Mouse (Mus musculus): ENCODE measurements around the gene Tmco4. TPM values are rescaled to one million over a fixed set of nuclear protein-coding genes. Genes with fewer than 3 reads are reported as not detected.

Gene Tmco4
- polyA plus RNA-seq, 1 experiment from 2014 or later = 0.96 TPM

DNA sequence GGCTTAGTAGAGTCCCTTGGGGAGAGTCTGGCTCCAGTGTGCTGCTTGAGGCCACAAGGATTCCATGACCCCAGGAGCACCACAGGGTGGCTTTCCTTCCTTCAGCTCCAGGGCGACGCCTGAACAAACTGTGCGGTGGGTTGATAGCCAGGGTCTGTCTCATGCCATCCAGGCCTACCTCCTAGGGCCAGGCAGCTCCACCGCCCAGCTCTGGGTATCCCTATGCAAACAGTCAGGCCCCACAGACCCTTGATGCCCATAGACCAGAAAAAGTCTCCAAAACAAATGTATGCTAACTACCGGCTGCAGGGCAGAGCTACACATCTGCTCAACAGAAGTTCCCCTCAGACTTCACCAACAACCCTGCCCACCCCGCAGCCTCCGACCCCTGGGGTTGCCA lies 118.4 kb downstream of the Tmco4 start:
- Histone ChIP-seq H3K4me3 (replicated peaks) (no peak overlapping the region), H3K27ac (no peak overlapping the region), H3K4me2 (peak overlapping the region; percentile 89; the same call in 1 of the 2 replicates), H3K9me3 (no peaks in the 10 kb centered on the region), H3K4me1 (peaks cover 28% of the 10 kb centered on the region), H3K27me3 (peaks cover 78% of the 10 kb centered on the region), H3K9ac (no peak overlapping the region), H3K36me3 (replicated peaks) (no peaks in the 10 kb centered on the region)
- ATAC-seq (ENCODE audit: low FRiP score) = no peak
- 49% methylated on average over 7 of the region's 7 CpGs for WGBS

DNA sequence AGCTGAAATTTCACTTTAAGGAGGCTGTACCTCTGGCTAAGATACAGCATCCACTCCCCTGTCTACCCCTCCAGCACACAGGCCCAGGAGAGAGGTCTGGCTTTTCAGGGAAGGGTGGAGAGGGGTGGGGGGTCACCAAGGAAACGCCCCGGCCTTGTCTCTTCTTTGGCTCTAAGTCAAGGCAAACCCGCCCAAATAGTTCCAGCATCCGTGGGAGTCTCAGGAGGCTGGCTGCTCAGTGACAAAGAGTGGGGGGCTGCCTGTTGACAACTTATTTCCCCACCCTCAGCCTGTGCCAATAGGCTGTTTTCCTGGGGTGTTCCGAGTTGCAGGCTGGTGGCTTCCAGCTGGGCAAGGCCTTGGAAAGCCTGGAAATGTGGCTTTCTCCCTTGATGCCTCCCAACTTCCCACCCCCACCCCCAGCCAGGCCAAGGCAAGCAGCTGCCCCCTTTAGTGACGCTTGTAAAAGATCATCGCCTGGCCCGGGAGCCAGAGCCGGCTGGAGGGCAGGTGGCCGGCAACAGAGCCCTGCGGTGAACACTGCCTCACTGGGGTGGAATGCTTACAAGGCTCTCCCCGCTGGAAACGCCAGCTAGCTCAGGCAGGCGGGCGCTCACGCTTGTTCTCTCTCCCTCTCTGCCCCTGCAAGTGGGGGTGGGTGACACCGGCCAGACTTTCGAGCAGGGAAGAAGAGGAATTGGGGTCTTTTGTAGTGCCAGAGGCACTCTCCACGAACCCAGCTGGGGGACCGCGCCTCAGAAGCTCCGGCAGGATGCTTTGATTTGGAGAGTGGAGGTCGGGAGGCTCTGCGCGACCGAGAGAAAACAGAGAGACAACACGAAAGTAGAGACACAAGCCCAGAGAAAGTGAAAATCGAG lies 119.0 kb downstream of the Tmco4 start:
- ATAC-seq (ENCODE audit: low FRiP score) = 0 out of 2 replicates have a peak, but pooled peaks have one; percentile 39
- Histone ChIP-seq H3K36me3 (replicated peaks) (no peaks in the 10 kb centered on the region), H3K4me3 (replicated peaks) (peak overlapping the region; percentile 55), H3K9ac (peak overlapping the region; percentile 55), H3K9me3 (no peaks in the 10 kb centered on the region), H3K4me2 (peak overlapping the region; percentile 89), H3K27me3 (peaks cover 78% of the 10 kb centered on the region), H3K27ac (0 out of 2 replicates have a peak overlapping the region, but pooled peaks have one; percentile 27), H3K4me1 (peaks cover 28% of the 10 kb centered on the region)
- 4% methylated on average over 28 of the region's 28 CpGs for WGBS

DNA sequence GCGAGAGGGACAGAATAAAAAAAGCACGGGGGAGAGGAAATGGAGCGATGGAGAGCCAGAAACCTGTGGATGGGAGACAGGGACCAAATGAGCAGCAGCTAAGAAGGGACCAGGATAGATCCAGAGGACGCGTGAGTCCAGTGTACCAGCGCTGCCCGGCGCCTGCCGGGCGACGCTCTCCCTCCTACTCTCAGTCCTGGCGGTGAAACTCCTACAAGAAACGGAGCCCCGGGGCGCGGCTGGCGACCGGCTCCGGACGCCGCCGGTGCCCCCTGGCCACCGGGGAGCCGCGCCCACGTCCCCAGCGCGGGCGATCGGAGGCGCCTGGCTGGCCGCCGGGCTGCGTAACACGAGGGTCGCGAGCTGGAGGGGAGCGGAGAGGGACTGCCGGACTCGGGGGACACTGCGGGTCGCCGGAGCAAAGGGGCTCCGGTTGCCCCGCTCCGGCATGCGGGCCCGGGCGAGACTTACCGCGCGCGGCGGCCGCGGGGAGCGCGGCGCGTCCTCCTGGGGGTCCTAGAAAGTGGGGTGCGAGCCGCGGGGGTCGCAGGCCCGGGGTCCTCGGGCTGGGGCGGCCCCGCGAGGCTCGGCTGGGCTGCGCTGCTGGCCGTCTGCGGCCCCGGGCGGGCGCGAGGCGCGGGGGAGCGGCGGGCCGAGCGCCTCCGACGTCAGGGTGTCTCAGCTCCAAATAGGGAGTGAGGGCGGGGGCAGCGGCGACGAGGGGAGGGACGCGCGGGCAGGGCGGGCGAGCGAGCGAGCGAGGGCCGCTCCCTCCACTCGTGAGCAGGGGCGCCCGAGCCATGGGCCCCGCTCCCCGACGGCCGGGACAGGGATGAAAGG lies 119.9 kb downstream of the Tmco4 start, which contains the start of gene Nbl1:
Nbl1 (minus strand) TSS at position 638 of the 840 bp plus-strand sequence.
- no peaks in the 10 kb centered on the region for H3K9me3 ChIP-seq
- no peak for ATAC-seq (ENCODE audit: low FRiP score)
- 0 out of 2 replicates have a peak within 1 kb of the TSS, but pooled peaks have one; percentile 27 for H3K27ac ChIP-seq
- no peaks in the 10 kb centered on the region for H3K36me3 ChIP-seq (replicated peaks)
- peak within 1 kb of the TSS; percentile 55 for H3K9ac ChIP-seq
- under 1% methylated on average over 73 of the region's 105 CpGs for WGBS
- peaks cover 28% of the 10 kb centered on the region for H3K4me1 ChIP-seq
- H3K27me3 ChIP-seq = peaks cover 78% of the 10 kb centered on the region
- peak within 1 kb of the TSS; percentile 55 for H3K4me3 ChIP-seq (replicated peaks)
- peak within 1 kb of the TSS; percentile 89 for H3K4me2 ChIP-seq

DNA sequence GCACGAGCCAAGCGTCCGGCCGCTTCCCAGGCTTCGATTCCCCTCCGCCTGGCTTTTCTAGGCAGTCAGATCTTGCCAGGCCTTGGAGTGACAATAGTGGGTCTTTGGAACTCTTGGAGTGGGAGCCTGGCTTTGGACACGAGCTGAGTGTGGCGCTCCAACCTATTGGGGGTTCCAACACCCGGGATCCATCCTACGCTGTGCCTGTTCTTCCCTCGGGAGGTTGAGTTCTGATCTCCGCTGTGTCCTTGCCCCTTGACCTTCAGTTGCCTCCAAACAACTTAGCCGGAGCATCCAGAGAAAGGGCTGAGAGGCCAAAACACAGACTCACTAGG lies 120.5 kb downstream of the Tmco4 start:
- peak overlapping the region; percentile 89 for H3K4me2 ChIP-seq
- peaks cover 74% of the 10 kb centered on the region for H3K27me3 ChIP-seq
- ATAC-seq (ENCODE audit: low FRiP score) = no peak
- H3K4me1 ChIP-seq = peaks cover 28% of the 10 kb centered on the region
- H3K9ac ChIP-seq = peak overlapping the region; percentile 55; the same call in 1 of the 2 replicates
- H3K9me3 ChIP-seq = no peaks in the 10 kb centered on the region
- no peaks in the 10 kb centered on the region for H3K36me3 ChIP-seq (replicated peaks)
- peak overlapping the region; percentile 55 for H3K4me3 ChIP-seq (replicated peaks)
- WGBS = 23% methylated on average over 13 of the region's 13 CpGs
- H3K27ac ChIP-seq = no peak overlapping the region

DNA sequence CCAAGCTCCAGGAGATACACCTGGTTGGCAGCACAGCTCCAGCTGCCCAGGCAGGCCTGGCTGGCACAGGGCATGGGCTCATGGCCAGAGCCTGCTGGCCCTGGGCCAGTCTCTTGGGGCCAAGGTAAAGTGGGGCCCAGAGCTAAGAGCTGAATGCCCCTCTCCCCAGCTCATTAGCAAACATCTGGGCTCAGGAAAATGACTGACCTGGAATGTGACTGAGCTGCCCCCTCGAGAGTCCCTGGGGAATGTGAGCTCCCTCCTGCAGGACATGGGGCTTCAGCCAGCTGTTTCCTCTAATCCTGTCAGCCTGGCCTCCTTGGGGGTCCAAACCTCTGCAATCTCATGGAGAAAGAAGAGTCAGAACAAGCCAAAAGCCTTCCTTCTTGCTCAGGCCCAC lies 122.7 kb downstream of the Tmco4 start:
- Histone ChIP-seq H3K4me2 (no peak overlapping the region), H3K9me3 (no peaks in the 10 kb centered on the region), H3K9ac (no peak overlapping the region), H3K4me1 (peaks cover 28% of the 10 kb centered on the region), H3K27me3 (peaks cover 54% of the 10 kb centered on the region), H3K36me3 (replicated peaks) (no peaks in the 10 kb centered on the region), H3K27ac (no peak overlapping the region), H3K4me3 (replicated peaks) (no peak overlapping the region)
- ATAC-seq (ENCODE audit: low FRiP score) = no peak
- WGBS = 39% methylated on average over 1 of the region's 1 CpGs

DNA sequence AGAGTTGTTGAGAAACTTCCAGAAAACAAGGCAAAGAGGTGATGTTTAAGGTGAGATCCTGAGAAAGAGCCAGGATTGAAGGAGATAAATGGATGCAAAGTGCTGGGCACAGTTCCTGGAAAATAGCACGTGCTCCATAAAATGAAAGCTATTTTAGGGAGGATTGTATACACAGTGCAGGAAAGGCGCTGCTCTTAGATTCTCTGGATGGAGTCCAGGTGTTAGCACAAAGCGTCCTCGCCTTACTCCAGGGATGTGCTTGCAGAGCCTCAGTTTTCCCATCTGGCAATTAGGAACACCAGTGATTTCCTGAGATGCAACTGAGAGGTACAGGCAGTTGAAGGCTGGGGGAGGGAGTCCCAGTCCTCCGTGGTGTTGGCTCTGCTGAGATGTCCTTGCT lies 123.5 kb downstream of the Tmco4 start:
- H3K36me3 ChIP-seq (replicated peaks) = no peaks in the 10 kb centered on the region
- WGBS = 81% methylated on average over 5 of the region's 5 CpGs
- peaks cover 22% of the 10 kb centered on the region for H3K4me1 ChIP-seq
- no peak overlapping the region for H3K4me2 ChIP-seq
- H3K27me3 ChIP-seq = peaks cover 46% of the 10 kb centered on the region
- ATAC-seq (ENCODE audit: low FRiP score) = no peak
- H3K4me3 ChIP-seq (replicated peaks) = no peak overlapping the region
- H3K9ac ChIP-seq = no peak overlapping the region
- H3K27ac ChIP-seq = no peak overlapping the region
- no peaks in the 10 kb centered on the region for H3K9me3 ChIP-seq

DNA sequence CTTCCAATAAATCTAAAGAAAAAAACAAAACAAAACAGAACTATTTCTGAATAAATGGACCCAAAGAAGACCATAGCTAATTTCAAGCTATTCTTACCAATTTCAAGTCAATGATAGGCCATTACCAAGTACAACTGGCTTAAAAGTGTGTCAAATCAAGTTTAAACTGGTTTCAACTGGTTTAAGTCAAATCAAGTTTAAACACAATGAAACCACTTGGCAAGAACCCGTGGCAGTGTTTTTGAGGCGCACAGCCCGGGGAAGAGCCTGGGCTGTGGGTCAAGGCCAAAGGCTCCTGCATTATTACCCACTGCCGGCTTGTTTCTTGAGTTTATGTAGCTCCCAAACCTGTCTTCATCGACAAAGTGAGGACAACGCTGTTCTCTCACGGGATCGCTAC lies 127.6 kb downstream of the Tmco4 start:
- H3K36me3 ChIP-seq (replicated peaks) = peaks cover 22% of the 10 kb centered on the region
- H3K9ac ChIP-seq = no peak overlapping the region
- 93% methylated on average over 8 of the region's 8 CpGs for WGBS
- H3K27ac ChIP-seq = no peak overlapping the region
- H3K27me3 ChIP-seq = peaks cover 5% of the 10 kb centered on the region; the same call in 1 of the 2 replicates
- no peaks in the 10 kb centered on the region for H3K4me1 ChIP-seq
- no peak for ATAC-seq (ENCODE audit: low FRiP score)
- no peak overlapping the region for H3K4me2 ChIP-seq
- H3K4me3 ChIP-seq (replicated peaks) = no peak overlapping the region
- no peaks in the 10 kb centered on the region for H3K9me3 ChIP-seq

DNA sequence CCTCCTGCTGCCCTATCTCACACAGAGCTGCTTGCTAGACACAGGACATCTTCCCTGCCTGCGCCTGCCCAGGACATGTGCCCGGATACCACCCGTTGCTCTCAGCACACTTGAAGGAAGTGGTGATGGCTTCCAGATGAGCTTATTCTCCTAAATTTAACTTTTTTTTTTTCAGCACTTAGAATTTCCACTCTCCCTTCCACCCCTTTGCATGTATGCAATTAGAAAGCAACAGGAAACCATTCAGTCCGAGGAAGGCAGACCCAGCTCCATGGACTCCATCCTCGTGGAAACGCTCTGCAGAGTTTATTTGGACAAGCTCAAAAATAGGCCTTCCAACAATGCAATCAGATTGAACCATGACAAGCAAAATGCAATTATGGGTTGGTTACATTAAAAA lies 128.9 kb downstream of the Tmco4 start:
- no peaks in the 10 kb centered on the region for H3K9me3 ChIP-seq
- no peaks in the 10 kb centered on the region for H3K4me1 ChIP-seq
- WGBS = 85% methylated on average over 6 of the region's 6 CpGs
- no peaks in the 10 kb centered on the region for H3K27me3 ChIP-seq
- no peak overlapping the region for H3K4me3 ChIP-seq (replicated peaks)
- H3K4me2 ChIP-seq = no peak overlapping the region
- peaks cover 22% of the 10 kb centered on the region for H3K36me3 ChIP-seq (replicated peaks)
- H3K27ac ChIP-seq = no peak overlapping the region
- no peak for ATAC-seq (ENCODE audit: low FRiP score)
- no peak overlapping the region for H3K9ac ChIP-seq

DNA sequence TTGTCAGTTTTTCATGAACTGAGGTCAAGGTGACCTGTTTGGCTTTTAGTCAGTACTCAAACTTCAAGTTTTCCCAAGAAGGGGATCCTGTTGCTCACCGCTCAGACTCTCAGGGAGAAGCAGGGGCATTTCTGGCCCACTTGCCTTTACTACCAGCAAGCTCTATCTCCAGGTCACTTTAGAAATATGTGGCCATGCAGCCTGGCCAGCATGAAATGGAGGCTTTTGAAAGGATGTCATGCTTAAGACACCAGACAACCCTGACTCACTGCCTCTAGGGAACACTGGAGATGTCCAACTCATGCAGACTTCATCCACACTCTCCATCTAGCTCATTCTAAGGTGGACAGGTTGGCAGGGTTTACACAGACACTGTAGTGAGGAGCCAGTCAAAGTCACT lies 132.8 kb downstream of the Tmco4 start:
- Histone ChIP-seq H3K9ac (no peak overlapping the region), H3K4me1 (no peaks in the 10 kb centered on the region), H3K4me3 (replicated peaks) (no peak overlapping the region), H3K4me2 (no peak overlapping the region), H3K27me3 (no peaks in the 10 kb centered on the region), H3K9me3 (no peaks in the 10 kb centered on the region), H3K36me3 (replicated peaks) (peaks cover 22% of the 10 kb centered on the region), H3K27ac (no peak overlapping the region)
- 93% methylated on average over 1 of the region's 1 CpGs for WGBS
- no peak for ATAC-seq (ENCODE audit: low FRiP score)

Other genes with a start within 250 kb of the Tmco4 start
- 0.18 and 0.26 TPM in 2 replicates for gene Pla2g2c, start 248.1 kb upstream of the Tmco4 start, polyA plus RNA-seq (2016; fragmentation: Nextera tagmentation; extraction: Ambion mirVana)
- 2.0 TPM in 2 replicates for gene Ubxn10, start 235.7 kb upstream of the Tmco4 start, polyA plus RNA-seq (2016; fragmentation: Nextera tagmentation; extraction: Ambion mirVana)
- not detected in 2 replicates for gene Pla2g2f, start 215.3 kb upstream of the Tmco4 start, polyA plus RNA-seq (2016; fragmentation: Nextera tagmentation; extraction: Ambion mirVana)
- gene Pla2g2d, start 197.2 kb upstream of the Tmco4 start, polyA plus RNA-seq (2016; fragmentation: Nextera tagmentation; extraction: Ambion mirVana) = 0.13 TPM in 1 of 2 replicates, not detected in the other
- 0.23 and 0.24 TPM in 2 replicates for gene Pla2g5, start 109.4 kb upstream of the Tmco4 start, polyA plus RNA-seq (2016; fragmentation: Nextera tagmentation; extraction: Ambion mirVana)
- gene Gm13030, start 98.9 kb upstream of the Tmco4 start, polyA plus RNA-seq (2016; fragmentation: Nextera tagmentation; extraction: Ambion mirVana) = not detected in 2 replicates
- not detected in 2 replicates for gene Pla2g2e, start 94.9 kb upstream of the Tmco4 start, polyA plus RNA-seq (2016; fragmentation: Nextera tagmentation; extraction: Ambion mirVana)
- 3.5 and 4.0 TPM in 2 replicates for gene Otud3, start 58.9 kb upstream of the Tmco4 start, polyA plus RNA-seq (2016; fragmentation: Nextera tagmentation; extraction: Ambion mirVana)
- not detected in 2 replicates for gene Rnf186, start 5.8 kb upstream of the Tmco4 start, polyA plus RNA-seq (2016; fragmentation: Nextera tagmentation; extraction: Ambion mirVana)
- gene Htr6, start 102.7 kb downstream of the Tmco4 start, polyA plus RNA-seq (2016; fragmentation: Nextera tagmentation; extraction: Ambion mirVana) = 0.18 TPM in 1 of 2 replicates, not detected in the other
- gene Nbl1, start 120.1 kb downstream of the Tmco4 start, polyA plus RNA-seq (2016; fragmentation: Nextera tagmentation; extraction: Ambion mirVana) = 22.5 and 26.7 TPM in 2 replicates
- 416 and 438 TPM in 2 replicates for gene Minos1, start 158.2 kb downstream of the Tmco4 start, polyA plus RNA-seq (2016; fragmentation: Nextera tagmentation; extraction: Ambion mirVana)
- gene Capzb, start 220.0 kb downstream of the Tmco4 start, polyA plus RNA-seq (2016; fragmentation: Nextera tagmentation; extraction: Ambion mirVana) = 307 and 312 TPM in 2 replicates